Mouse (Mus musculus) C3H10T1/2 (cell line): ENCODE data around the gene Gm44511. TPM values are rescaled to one million over a fixed set of nuclear protein-coding genes. Genes with fewer than 3 reads are reported as not detected.

ENCODE experiments used
- polyA plus RNA-seq, 2 experiments: library from polyadenylated mRNA; unstranded; fragments of >200 nt; fragmentation: generic; extraction: Trizol; gene quantifications; one replicate each; pipeline ENCODE4 v1.2.1; 2012; ENCODE audit warnings: missing spikeins in 2 of 2

The Gm44511 gene
- not detected for polyA plus RNA-seq

GRCm38 (mm10) chr6:128826132-128826531, at the start of gene Gm44511, which contains the start of gene Klrb1b:
Gene Gm44511, minus strand, starts transcription at chr6:128826315.
Gene Klrb1b, minus strand, starts transcription at chr6:128826331.

GRCm38 (mm10) chr6:128789115-128789514, 37.0 kb downstream of the Gm44511 start, which contains the start of gene Klrb1c:
Gene Klrb1c, minus strand, starts transcription at chr6:128789215.

Other genes starting within 250 kb of the Gm44511 start
- gene A2ml1, start 244.7 kb downstream of the Gm44511 start, polyA plus RNA-seq: not detected
- under 1 TPM in 1 of 2 experiments, not detected in 1; 0.05 TPM for gene Klrb1a, start 202.8 kb downstream of the Gm44511 start, polyA plus RNA-seq
- gene Clec2h, start 163.9 kb downstream of the Gm44511 start, polyA plus RNA-seq: not detected
- not detected for gene Klrb1, start 103.3 kb downstream of the Gm44511 start, polyA plus RNA-seq
- not detected for gene Klrb1c, start 37.1 kb downstream of the Gm44511 start, polyA plus RNA-seq
- gene Klrb1b, start within 50 bp of the Gm44511 start, polyA plus RNA-seq: not detected
- not detected for gene Clec2i, start 61.3 kb upstream of the Gm44511 start, polyA plus RNA-seq
- under 1 TPM in 1 of 2 experiments, not detected in 1; 0.04 TPM for gene BC035044, start 64.8 kb upstream of the Gm44511 start, polyA plus RNA-seq
- not detected for gene Clec2g, start 108.1 kb upstream of the Gm44511 start, polyA plus RNA-seq
- gene Klrb1f, start 219.6 kb upstream of the Gm44511 start, polyA plus RNA-seq: not detected